Mouse (Mus musculus) NIH3T3 (cell line): Measurements from ENCODE around the gene Kmt2d.

Experiments
- DNase-seq: peaks from one replicate; pipeline ENCODE4 v3.0.0-alpha.2; 2012; ENCODE audit warnings: low read depth

The Kmt2d gene

GRCm38 (mm10) chr15:98797835-98798492 is 73.0 kb downstream of the Kmt2d start:
- DNase-seq: no peak

- peak; percentile 53 for DNase-seq
Observed at GRCm38 (mm10) chr15:98796803-98797595, 74.0 kb downstream of the Kmt2d start.

GRCm38 (mm10) chr15:98793141-98793698 is 77.8 kb downstream of the Kmt2d start:
- DNase-seq: no peak

GRCm38 (mm10) chr15:98792233-98793020 is 78.6 kb downstream of the Kmt2d start:
- DNase-seq: no peak

GRCm38 (mm10) chr15:98791771-98792170 is 79.2 kb downstream of the Kmt2d start:
- no peak for DNase-seq

GRCm38 (mm10) chr15:98791221-98791620 is 79.8 kb downstream of the Kmt2d start:
- no peak for DNase-seq

- DNase-seq: no peak
Observed at GRCm38 (mm10) chr15:98790761-98791160, 80.2 kb downstream of the Kmt2d start.

GRCm38 (mm10) chr15:98789661-98790535 is 81.1 kb downstream of the Kmt2d start, which contains the start of gene Wnt1:
Gene Wnt1, plus strand, starts transcription at chr15:98789857.
- peak; percentile 66 for DNase-seq

GRCm38 (mm10) chr15:98788972-98789660 is 81.9 kb downstream of the Kmt2d start:
- peak; percentile 76 for DNase-seq

- peak; percentile 72 for DNase-seq
Observed at GRCm38 (mm10) chr15:98787930-98788329, 83.1 kb downstream of the Kmt2d start.

- peak; percentile 57 for DNase-seq
Observed at GRCm38 (mm10) chr15:98785744-98786143, 85.3 kb downstream of the Kmt2d start.
